Mouse (Mus musculus) midbrain, embryonic 12.5 days (tissue): ENCODE measurements around the gene Htr1d. TPM values are rescaled to one million over a fixed set of nuclear protein-coding genes. Genes with fewer than 3 reads are reported as not detected.

Experiments
- ATAC-seq: fragments of 200-750 bp; cut with Nextera tagmentation; 2 replicates; pipeline ENCODE4 v1.8.0; 2017; ENCODE audit warnings: low read depth, moderate TSS enrichment, moderate library complexity; ENCODE audit not compliant: low FRiP score
- H3K27ac ChIP-seq: fragments of 300-500 bp; sonication (generic); replicated peaks from 2 replicates; pipeline ENCODE4 v1.5.1; 2016; ENCODE audit warnings: mild to moderate bottlenecking
- H3K27me3 ChIP-seq: fragments of 300-500 bp; sonication (generic); 2 replicates; pipeline ENCODE4 v1.6.1; 2016; ENCODE audit warnings: mild to moderate bottlenecking
- H3K36me3 ChIP-seq: fragments of 300-500 bp; sonication (generic); 2 replicates; pipeline ENCODE4 v1.6.1; 2016
- H3K4me1 ChIP-seq: fragments of 300-500 bp; sonication (generic); 2 replicates; pipeline ENCODE4 v1.6.1; 2016
- H3K4me2 ChIP-seq: fragments of 300-500 bp; sonication (generic); replicated peaks from 2 replicates; pipeline ENCODE4 v1.6.1; 2016; ENCODE audit warnings: mild to moderate bottlenecking, moderate library complexity
- H3K4me3 ChIP-seq: fragments of 300-500 bp; sonication (generic); 2 replicates; pipeline ENCODE4 v1.5.1; 2016; ENCODE audit warnings: mild to moderate bottlenecking
- H3K9ac ChIP-seq: fragments of 300-500 bp; sonication (generic); replicated peaks from 2 replicates; pipeline ENCODE4 v1.6.1; 2016; ENCODE audit warnings: mild to moderate bottlenecking, moderate library complexity
- H3K9me3 ChIP-seq: fragments of 300-500 bp; sonication (generic); 2 replicates; pipeline ENCODE4 v1.6.1; 2016; ENCODE audit warnings: mild to moderate bottlenecking
- WGBS: fragments of 180-500 bp; shearing (Covaris S2); methylation state at CpG from one replicate; pipeline ENCODE4 v1.1.7; 2016; 5-methylcytosine and 5-hydroxymethylcytosine counted together
- polyA plus RNA-seq: library from polyadenylated mRNA; unstranded; fragments of >200 nt; fragmentation: Nextera tagmentation; extraction: Ambion mirVana; gene quantifications from 2 replicates; pipeline ENCODE4 v1.2.1, GENCODE M21; 2016

Gene Htr1d
- polyA plus RNA-seq, 1 experiment from 2014 or later, result 0.06 TPM

- 2% methylated on average over 36 of the region's 36 CpGs for WGBS
- Histone ChIP-seq H3K27me3 (peaks cover 20% of the 10 kb centered on the region), H3K4me3 (peak within 1 kb of the TSS; percentile 75), H3K27ac (peak within 1 kb of the TSS; percentile 95), H3K9me3 (no peaks in the 10 kb centered on the region), H3K4me1 (peaks cover 23% of the 10 kb centered on the region), H3K4me2 (peak within 1 kb of the TSS; percentile 70), H3K9ac (peak within 1 kb of the TSS; percentile 83), H3K36me3 (no peaks in the 10 kb centered on the region)
- peak; percentile 93 for ATAC-seq
Observed at GRCm38 (mm10) chr4:136469371-136469903, 46.1 kb downstream of the Htr1d start, which contains the start of gene Luzp1. Luzp1 (plus strand) TSS chr4:136469761.

- WGBS, result under 1% methylated on average over 9 of the region's 55 CpGs
- Histone ChIP-seq H3K4me3 (peak overlapping the region; percentile 75), H3K4me2 (peak overlapping the region; percentile 70), H3K36me3 (no peaks in the 10 kb centered on the region), H3K27ac (peak overlapping the region; percentile 95), H3K9me3 (no peaks in the 10 kb centered on the region), H3K27me3 (peaks cover 15% of the 10 kb centered on the region), H3K9ac (peak overlapping the region; percentile 83), H3K4me1 (peaks cover 22% of the 10 kb centered on the region)
- peak; percentile 88 for ATAC-seq
Observed at GRCm38 (mm10) chr4:136469941-136470346, 46.6 kb downstream of the Htr1d start.

- Histone ChIP-seq H3K9ac (peak overlapping the region; percentile 83), H3K4me3 (peak overlapping the region; percentile 75), H3K9me3 (no peaks in the 10 kb centered on the region), H3K27me3 (peaks cover 9% of the 10 kb centered on the region), H3K27ac (peak overlapping the region; percentile 95), H3K4me1 (peaks cover 22% of the 10 kb centered on the region), H3K36me3 (no peaks in the 10 kb centered on the region), H3K4me2 (peak overlapping the region; percentile 70)
- peak; percentile 23; the same call in 1 of the 2 replicates for ATAC-seq
- under 1% methylated on average over 53 of the region's 58 CpGs for WGBS
Observed at GRCm38 (mm10) chr4:136470347-136471071, 47.2 kb downstream of the Htr1d start.

GRCm38 (mm10) chr4:136476692-136477091 lies 53.4 kb downstream of the Htr1d start:
- no peak for ATAC-seq
- no peak overlapping the region for H3K27ac ChIP-seq
- H3K9ac ChIP-seq, result no peak overlapping the region
- no peak overlapping the region for H3K4me3 ChIP-seq
- no peaks in the 10 kb centered on the region for H3K9me3 ChIP-seq
- no peaks in the 10 kb centered on the region for H3K36me3 ChIP-seq
- peaks cover 11% of the 10 kb centered on the region for H3K4me1 ChIP-seq
- 84% methylated on average over 1 of the region's 1 CpGs for WGBS
- H3K27me3 ChIP-seq, result no peaks in the 10 kb centered on the region
- no peak overlapping the region for H3K4me2 ChIP-seq

- no peaks in the 10 kb centered on the region; the same call in 1 of the 2 replicates for H3K4me1 ChIP-seq
- no peaks in the 10 kb centered on the region for H3K36me3 ChIP-seq
- no peak overlapping the region for H3K4me3 ChIP-seq
- no peak overlapping the region for H3K9ac ChIP-seq
- WGBS, result 88% methylated on average over 2 of the region's 2 CpGs
- no peaks in the 10 kb centered on the region for H3K27me3 ChIP-seq
- no peak for ATAC-seq
- H3K4me2 ChIP-seq, result no peak overlapping the region
- no peaks in the 10 kb centered on the region for H3K9me3 ChIP-seq
- no peak overlapping the region for H3K27ac ChIP-seq
Observed at GRCm38 (mm10) chr4:136486549-136486948, 63.2 kb downstream of the Htr1d start.

Other genes starting within 250 kb of the Htr1d start
- 8.2 and 8.9 TPM in 2 replicates for gene Asap3, start 217.2 kb upstream of the Htr1d start, polyA plus RNA-seq
- gene Tcea3, start 175.8 kb upstream of the Htr1d start, polyA plus RNA-seq, result 2.3 and 3.5 TPM in 2 replicates
- gene Zfp46, start 138.8 kb upstream of the Htr1d start, polyA plus RNA-seq, result 38.4 and 40.5 TPM in 2 replicates
- gene Hnrnpr, start 112.6 kb upstream of the Htr1d start, polyA plus RNA-seq, result 237 and 247 TPM in 2 replicates
- 0.13 and 0.17 TPM in 2 replicates for gene 6030445D17Rik, start 38.7 kb downstream of the Htr1d start, polyA plus RNA-seq
- 88.0 and 97.0 TPM in 2 replicates for gene Luzp1, start 46.2 kb downstream of the Htr1d start, polyA plus RNA-seq
- 113 and 128 TPM in 2 replicates for gene Kdm1a, start 179.2 kb downstream of the Htr1d start, polyA plus RNA-seq
- not detected in 2 replicates for gene Tex46, start 186.9 kb downstream of the Htr1d start, polyA plus RNA-seq
- gene Lactbl1, start 199.1 kb downstream of the Htr1d start, polyA plus RNA-seq, result 0.05 and 0.12 TPM in 2 replicates